Mouse (Mus musculus): ENCODE results near the gene Myh8. TPM values are rescaled to one million over a fixed set of nuclear protein-coding genes. Genes with fewer than 3 reads are reported as not detected.

Myh8 gene
- 23.9 and 27.5 TPM in 2 replicates for polyA plus RNA-seq (2015; fragmentation: Nextera tagmentation; extraction: Ambion mirVana)

- H3K27ac ChIP-seq: no peak within 1 kb of the TSS
- WGBS: 84% methylated on average over 10 of the region's 10 CpGs
- H3K4me1 ChIP-seq: no peaks in the 10 kb centered on the region
- H3K4me2 ChIP-seq (replicated peaks): no peak within 1 kb of the TSS
- no peaks in the 10 kb centered on the region for H3K36me3 ChIP-seq
- no peak within 1 kb of the TSS for H3K9ac ChIP-seq
- no peaks in the 10 kb centered on the region for H3K27me3 ChIP-seq
- H3K4me3 ChIP-seq: no peak within 1 kb of the TSS
- no peak; the same call in 1 of the 2 replicates for ATAC-seq (ENCODE audit: low FRiP score, low read depth)
- no peaks in the 10 kb centered on the region for H3K9me3 ChIP-seq
Measured at GRCm38 (mm10) chr11:67276601-67277174, at the start of gene Myh8. Myh8 (plus strand) TSS chr11:67277124.

- Histone ChIP-seq H3K36me3 (no peaks in the 10 kb centered on the region), H3K9me3 (0 out of 2 replicates have a peak, but pooled peaks cover 5% of the 10 kb centered on the region), H3K4me3 (no peak overlapping the region), H3K27me3 (no peaks in the 10 kb centered on the region), H3K9ac (no peak overlapping the region), H3K4me2 (replicated peaks) (no peak overlapping the region), H3K4me1 (no peaks in the 10 kb centered on the region), H3K27ac (no peak overlapping the region)
- ATAC-seq (ENCODE audit: low FRiP score, low read depth): no peak
- WGBS: 85% methylated on average over 3 of the region's 3 CpGs
Measured at GRCm38 (mm10) chr11:67228731-67229130, 48.2 kb upstream of the Myh8 start.

- Histone ChIP-seq H3K27me3 (no peaks in the 10 kb centered on the region), H3K4me1 (no peaks in the 10 kb centered on the region), H3K4me2 (replicated peaks) (no peak overlapping the region), H3K4me3 (no peak overlapping the region), H3K9me3 (0 out of 2 replicates have a peak, but pooled peaks cover 5% of the 10 kb centered on the region), H3K9ac (no peak overlapping the region), H3K36me3 (no peaks in the 10 kb centered on the region), H3K27ac (no peak overlapping the region)
- no peak for ATAC-seq (ENCODE audit: low FRiP score, low read depth)
- WGBS: 80% methylated on average over 5 of the region's 5 CpGs
Measured at GRCm38 (mm10) chr11:67229166-67229565, 47.8 kb upstream of the Myh8 start.

GRCm38 (mm10) chr11:67229946-67230345, 47.0 kb upstream of the Myh8 start:
- WGBS: 81% methylated on average over 2 of the region's 2 CpGs
- ATAC-seq (ENCODE audit: low FRiP score, low read depth): no peak
- Histone ChIP-seq H3K9ac (no peak overlapping the region), H3K4me2 (replicated peaks) (no peak overlapping the region), H3K4me3 (no peak overlapping the region), H3K27me3 (no peaks in the 10 kb centered on the region), H3K4me1 (no peaks in the 10 kb centered on the region), H3K27ac (no peak overlapping the region), H3K9me3 (0 out of 2 replicates have a peak, but pooled peaks cover 5% of the 10 kb centered on the region), H3K36me3 (no peaks in the 10 kb centered on the region)

GRCm38 (mm10) chr11:67235639-67236358, 41.1 kb upstream of the Myh8 start:
- Histone ChIP-seq H3K9ac (no peak overlapping the region), H3K36me3 (no peaks in the 10 kb centered on the region), H3K9me3 (0 out of 2 replicates have a peak, but pooled peaks cover 5% of the 10 kb centered on the region), H3K27me3 (no peaks in the 10 kb centered on the region), H3K27ac (no peak overlapping the region), H3K4me3 (no peak overlapping the region), H3K4me1 (peaks cover 4% of the 10 kb centered on the region; the same call in 1 of the 2 replicates), H3K4me2 (replicated peaks) (no peak overlapping the region)
- 52% methylated on average over 5 of the region's 5 CpGs for WGBS
- no peak for ATAC-seq (ENCODE audit: low FRiP score, low read depth)

GRCm38 (mm10) chr11:67236799-67237198, 40.1 kb upstream of the Myh8 start:
- Histone ChIP-seq H3K4me1 (peaks cover 4% of the 10 kb centered on the region; the same call in 1 of the 2 replicates), H3K4me3 (no peak overlapping the region), H3K36me3 (no peaks in the 10 kb centered on the region), H3K4me2 (replicated peaks) (no peak overlapping the region), H3K9ac (no peak overlapping the region), H3K9me3 (0 out of 2 replicates have a peak, but pooled peaks cover 5% of the 10 kb centered on the region), H3K27me3 (no peaks in the 10 kb centered on the region), H3K27ac (no peak overlapping the region)
- ATAC-seq (ENCODE audit: low FRiP score, low read depth): no peak
- 75% methylated on average over 9 of the region's 9 CpGs for WGBS

GRCm38 (mm10) chr11:67237481-67238079, 39.3 kb upstream of the Myh8 start, which contains the start of gene Myh4:
Myh4 (plus strand) TSS chr11:67238029.
- Histone ChIP-seq H3K4me3 (no peak within 1 kb of the TSS), H3K9ac (no peak within 1 kb of the TSS), H3K9me3 (0 out of 2 replicates have a peak, but pooled peaks cover 2% of the 10 kb centered on the region), H3K4me1 (peaks cover 4% of the 10 kb centered on the region; the same call in 1 of the 2 replicates), H3K4me2 (replicated peaks) (no peak within 1 kb of the TSS), H3K27ac (no peak within 1 kb of the TSS), H3K36me3 (no peaks in the 10 kb centered on the region), H3K27me3 (no peaks in the 10 kb centered on the region)
- no peak for ATAC-seq (ENCODE audit: low FRiP score, low read depth)
- WGBS: 67% methylated on average over 5 of the region's 5 CpGs

GRCm38 (mm10) chr11:67241051-67241450, 35.9 kb upstream of the Myh8 start:
- no peak overlapping the region for H3K9ac ChIP-seq
- H3K9me3 ChIP-seq: no peaks in the 10 kb centered on the region
- no peak overlapping the region for H3K27ac ChIP-seq
- no peaks in the 10 kb centered on the region for H3K36me3 ChIP-seq
- no peak overlapping the region for H3K4me2 ChIP-seq (replicated peaks)
- H3K4me3 ChIP-seq: no peak overlapping the region
- 84% methylated on average over 6 of the region's 6 CpGs for WGBS
- no peak for ATAC-seq (ENCODE audit: low FRiP score, low read depth)
- peaks cover 4% of the 10 kb centered on the region; the same call in 1 of the 2 replicates for H3K4me1 ChIP-seq
- no peaks in the 10 kb centered on the region for H3K27me3 ChIP-seq

GRCm38 (mm10) chr11:67253691-67254090, 23.2 kb upstream of the Myh8 start:
- Histone ChIP-seq H3K4me1 (no peaks in the 10 kb centered on the region), H3K27me3 (no peaks in the 10 kb centered on the region), H3K4me2 (replicated peaks) (no peak overlapping the region), H3K9ac (no peak overlapping the region), H3K36me3 (no peaks in the 10 kb centered on the region), H3K27ac (no peak overlapping the region), H3K9me3 (no peaks in the 10 kb centered on the region), H3K4me3 (no peak overlapping the region)
- no peak for ATAC-seq (ENCODE audit: low FRiP score, low read depth)
- 87% methylated on average over 4 of the region's 4 CpGs for WGBS

GRCm38 (mm10) chr11:67257048-67257447, 19.9 kb upstream of the Myh8 start:
- no peaks in the 10 kb centered on the region for H3K27me3 ChIP-seq
- no peak overlapping the region for H3K4me3 ChIP-seq
- no peak overlapping the region for H3K9ac ChIP-seq
- 61% methylated on average over 7 of the region's 7 CpGs for WGBS
- no peaks in the 10 kb centered on the region for H3K36me3 ChIP-seq
- H3K4me1 ChIP-seq: no peaks in the 10 kb centered on the region
- no peak overlapping the region for H3K4me2 ChIP-seq (replicated peaks)
- H3K27ac ChIP-seq: no peak overlapping the region
- no peaks in the 10 kb centered on the region for H3K9me3 ChIP-seq
- ATAC-seq (ENCODE audit: low FRiP score, low read depth): no peak

- Histone ChIP-seq H3K4me2 (replicated peaks) (no peak overlapping the region), H3K36me3 (no peaks in the 10 kb centered on the region), H3K9me3 (no peaks in the 10 kb centered on the region), H3K27me3 (no peaks in the 10 kb centered on the region), H3K4me3 (no peak overlapping the region), H3K4me1 (no peaks in the 10 kb centered on the region), H3K9ac (no peak overlapping the region), H3K27ac (no peak overlapping the region)
- no peak for ATAC-seq (ENCODE audit: low FRiP score, low read depth)
- WGBS: 86% methylated on average over 6 of the region's 6 CpGs
Measured at GRCm38 (mm10) chr11:67260956-67261355, 16.0 kb upstream of the Myh8 start.

GRCm38 (mm10) chr11:67293440-67293839, 16.5 kb downstream of the Myh8 start:
- H3K4me1 ChIP-seq: no peaks in the 10 kb centered on the region
- H3K36me3 ChIP-seq: no peaks in the 10 kb centered on the region
- no peak overlapping the region for H3K9ac ChIP-seq
- H3K27ac ChIP-seq: no peak overlapping the region
- WGBS: 80% methylated on average over 1 of the region's 1 CpGs
- no peak overlapping the region for H3K4me2 ChIP-seq (replicated peaks)
- H3K4me3 ChIP-seq: no peak overlapping the region
- ATAC-seq (ENCODE audit: low FRiP score, low read depth): no peak
- no peaks in the 10 kb centered on the region for H3K9me3 ChIP-seq
- no peaks in the 10 kb centered on the region for H3K27me3 ChIP-seq
